ENCODE assay signal across 12 mouse cellular contexts in the genomic region with DNA sequence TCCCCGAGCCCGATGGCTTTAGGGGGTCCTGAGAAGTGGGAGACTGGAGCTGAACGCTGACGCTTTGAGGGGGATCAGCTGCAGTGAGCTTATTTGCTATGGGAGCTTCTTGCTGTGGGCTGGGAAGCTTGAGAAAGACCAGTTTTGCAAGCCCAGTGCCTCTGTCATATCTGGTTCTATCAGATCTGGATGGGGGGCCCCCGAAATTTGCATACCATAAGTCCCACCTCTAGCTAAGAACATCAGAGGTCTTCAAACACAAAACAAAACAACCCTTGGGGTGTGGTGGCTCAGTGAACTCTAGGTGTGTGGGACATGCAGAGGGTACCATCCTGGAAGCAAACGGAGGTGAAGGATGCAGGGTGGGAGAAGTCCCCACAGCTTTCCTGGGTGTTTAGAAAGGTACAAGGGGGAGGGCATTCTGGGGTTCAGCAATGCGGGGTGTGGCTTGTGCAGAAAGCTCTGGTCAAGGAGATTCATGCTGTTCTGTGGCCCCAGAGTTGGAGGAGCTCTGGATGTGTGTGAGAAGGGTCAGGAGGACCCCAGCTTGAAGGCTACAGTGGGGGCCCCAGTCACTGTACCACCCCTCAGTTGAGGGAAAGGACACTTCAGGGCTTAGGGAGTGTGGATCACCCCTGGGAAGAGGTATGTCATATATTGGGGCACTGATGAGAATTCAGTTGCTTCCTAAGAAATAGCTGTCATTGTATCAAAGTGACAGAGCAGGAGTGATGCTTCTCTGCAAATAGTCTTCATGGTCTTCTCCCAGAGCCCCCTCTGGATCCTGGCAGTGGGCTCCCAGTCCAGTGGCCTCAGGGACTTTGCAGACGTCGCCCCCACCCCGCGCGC.
DNase-seq lines count a peak whose midpoint lies in the region; ATAC-seq and TF ChIP-seq lines count a peak whose summit lies in the region.
"Had no signal": no experiment of that assay in that cellular context is flagged by ENCODE, and none has a peak within 500 bp of the region (broad histone marks: within the 10 kb centered on the region; RNA-seq: fewer than 3 reads in every experiment).

No protein-coding gene starts in this region.

- in situ Hi-C loops in ES-E14 (cut with MboI; ENCODE audit: low sequenced_read_pairs in 2 of 2, unreplicated experiment in 2 of 2) = no loop called here

- H3K9me3 ChIP-seq in kidney, embryonic 15.5 days (replicated peaks) = no peaks in the 10 kb centered on the region
- H3K9me3 ChIP-seq in ES-E14 (ENCODE audit: control insufficient read depth, insufficient read depth, low read depth, low read length) = no peaks in the 10 kb centered on the region
- no peaks in the 10 kb centered on the region for H3K9me3 ChIP-seq in embryonic facial prominence, embryonic 13.5 days
- no peaks in the 10 kb centered on the region for H3K9me3 ChIP-seq in liver, embryonic 14.5 days (ENCODE audit: control insufficient read depth, low read length)
- H3K9me3 ChIP-seq: forebrain, embryonic 12.5 days had no signal

- 39% methylated on average over 12 of the region's 12 CpGs for WGBS in kidney, embryonic 15.5 days
- WGBS in kidney, adult 2 months = 52% methylated on average over 12 of the region's 12 CpGs
- 34% methylated on average over 12 of the region's 12 CpGs for WGBS in embryonic facial prominence, embryonic 13.5 days
- WGBS in liver, embryonic 14.5 days (ENCODE audit: insufficient replicate concordance) = 22% methylated on average over 12 of the region's 12 CpGs

- TF ChIP-seq POLR2A in kidney, adult 2 months (IDR thresholded peaks at IDR 0.05; ENCODE audit: low read depth, low read length) = no peak

- H3K27ac ChIP-seq in kidney, embryonic 15.5 days = no peak overlapping the region
- no peak overlapping the region for H3K27ac ChIP-seq in kidney, adult 2 months (ENCODE audit: insufficient read depth, low read depth, low read length)
- no peak overlapping the region for H3K27ac ChIP-seq in ES-E14 (ENCODE audit: insufficient read depth, low read depth, low read length, poor library complexity, severe bottlenecking)
- H3K27ac ChIP-seq in embryonic facial prominence, embryonic 13.5 days = no peak overlapping the region
- H3K27ac ChIP-seq in liver, embryonic 14.5 days = no peak overlapping the region
- H3K27ac ChIP-seq: forebrain, embryonic 12.5 days had no signal

- H3K4me1 ChIP-seq in kidney, embryonic 15.5 days = peaks cover 7% of the 10 kb centered on the region; the same call in 1 of the 2 replicates
- H3K4me1 ChIP-seq in kidney, adult 2 months (ENCODE audit: control insufficient read depth, insufficient read depth, low read length) = no peaks in the 10 kb centered on the region
- peaks cover 12 to 31% of the 10 kb centered on the region in 2 experiments for H3K4me1 ChIP-seq in ES-E14 (ENCODE audit: control insufficient read depth in 2 of 2, insufficient read depth in 2 of 2, low read length in 2 of 2, poor library complexity in 1 of 2)
- H3K4me1 ChIP-seq in embryonic facial prominence, embryonic 13.5 days = peaks cover 3% of the 10 kb centered on the region; the same call in 1 of the 2 replicates
- H3K4me1 ChIP-seq in liver, embryonic 14.5 days (replicated peaks; ENCODE audit: control insufficient read depth in 2 of 2, insufficient read depth in 2 of 2, low read length in 1 of 2) = peaks cover 6 to 17% of the 10 kb centered on the region in 2 experiments; a peak in 3 of 4 replicates
- H3K4me1 ChIP-seq: forebrain, embryonic 12.5 days had no signal

- H3K9ac ChIP-seq in kidney, embryonic 15.5 days = no peak overlapping the region
- H3K9ac ChIP-seq in ES-E14 (ENCODE audit: insufficient read depth, low read depth, low read length, poor library complexity, severe bottlenecking) = 0 out of 2 replicates have a peak overlapping the region, but pooled peaks have one; percentile 9
- no peak overlapping the region for H3K9ac ChIP-seq in embryonic facial prominence, embryonic 13.5 days
- H3K9ac ChIP-seq in liver, embryonic 14.5 days (replicated peaks) = peak overlapping the region; percentile 46; the same call in 1 of the 2 replicates
- H3K9ac ChIP-seq: forebrain, embryonic 12.5 days had no signal

- H3K27me3 ChIP-seq in kidney, embryonic 15.5 days = peaks cover 26% of the 10 kb centered on the region
- H3K27me3 ChIP-seq in kidney, adult 2 months (replicated peaks; ENCODE audit: control insufficient read depth, insufficient read depth, low read length) = no peaks in the 10 kb centered on the region
- H3K27me3 ChIP-seq in embryonic facial prominence, embryonic 13.5 days = peaks cover 26% of the 10 kb centered on the region
- no peaks in the 10 kb centered on the region for H3K27me3 ChIP-seq in liver, embryonic 14.5 days (ENCODE audit: control insufficient read depth, insufficient read depth, low read length)

- TF ChIP-seq EP300 in liver, embryonic 14.5 days (IDR thresholded peaks at IDR 0.05; ENCODE audit: low read depth) = no peak

- no peak for TF ChIP-seq CTCF in kidney, adult 2 months (conservative IDR thresholded peaks at IDR 0.05; ENCODE audit: insufficient read depth, insufficient read length, low read depth, low read length)
- TF ChIP-seq CTCF in liver, embryonic 14.5 days (IDR thresholded peaks at IDR 0.05; ENCODE audit: low read depth) = no peak

- no peak for ATAC-seq in kidney, embryonic 15.5 days (replicated peaks; ENCODE audit: low FRiP score)
- ATAC-seq in embryonic facial prominence, embryonic 13.5 days (ENCODE audit: insufficient number of reproducible peaks, insufficient read depth, low FRiP score, low TSS enrichment, low read depth) = no peak
- ATAC-seq in liver, embryonic 14.5 days (ENCODE audit: insufficient read depth) = peak; percentile 42

- H3K36me3 ChIP-seq in kidney, embryonic 15.5 days = no peaks in the 10 kb centered on the region
- H3K36me3 ChIP-seq in kidney, adult 2 months (ENCODE audit: control insufficient read depth, insufficient read depth, low read length) = no peaks in the 10 kb centered on the region
- no peaks in the 10 kb centered on the region for H3K36me3 ChIP-seq in ES-E14 (ENCODE audit: control insufficient read depth, insufficient read depth, low read length, poor library complexity, severe bottlenecking)
- H3K36me3 ChIP-seq in embryonic facial prominence, embryonic 13.5 days = no peaks in the 10 kb centered on the region
- H3K36me3 ChIP-seq in liver, embryonic 14.5 days (replicated peaks; ENCODE audit: control insufficient read depth, insufficient read depth, low read depth) = no peaks in the 10 kb centered on the region

- no peak for DNase-seq in kidney, adult 2 months
- no peak for DNase-seq in ES-E14 (ENCODE audit: low read depth, low spot score)
- no peak for DNase-seq in liver, embryonic 14.5 days (ENCODE audit: low read depth in 3 of 3, low spot score in 3 of 3)
- DNase-seq in adrenal gland, postnatal 36 days = no peak
- no peak for DNase-seq in cerebellum, adult 8-10 months
- no peak for DNase-seq in thymus, postnatal 25 days
- DNase-seq: adrenal gland, postnatal 14 days; cerebellum, postnatal 25 days; kidney, postnatal 14 days had no signal

- peak overlapping the region; percentile 18 for H3K4me3 ChIP-seq in kidney, embryonic 15.5 days (replicated peaks)
- H3K4me3 ChIP-seq in kidney, adult 2 months (ENCODE audit: insufficient read depth, low read depth, low read length) = no peak overlapping the region
- peak overlapping the region; percentile 8 to 24; a peak in 2 of 4 replicates for H3K4me3 ChIP-seq in ES-E14 (ENCODE audit: insufficient read depth in 1 of 2, low read depth in 1 of 2, low read length in 2 of 2, poor library complexity in 1 of 2, severe bottlenecking in 1 of 2)
- 0 out of 2 replicates have a peak overlapping the region, but pooled peaks have one; percentile 12 for H3K4me3 ChIP-seq in embryonic facial prominence, embryonic 13.5 days
- H3K4me3 ChIP-seq in liver, embryonic 14.5 days (ENCODE audit: insufficient read depth in 1 of 2, low read depth in 2 of 2, low read length in 2 of 2) = peak overlapping the region; percentile 53 to 66; a peak in 3 of 4 replicates
- H3K4me3 ChIP-seq: forebrain, embryonic 12.5 days had no signal

- peak overlapping the region; percentile 47 for H3K4me2 ChIP-seq in kidney, embryonic 15.5 days
- peak overlapping the region; percentile 37 for H3K4me2 ChIP-seq in embryonic facial prominence, embryonic 13.5 days
- peak overlapping the region; percentile 74 for H3K4me2 ChIP-seq in liver, embryonic 14.5 days (ENCODE audit: low read depth)

TF ChIP-seq in ES-E14, 5 proteins besides CTCF, POLR2A, EP300 and RAD21:
- no peak for TF ChIP-seq ZC3H11A (IDR thresholded peaks at IDR 0.05; ENCODE audit: borderline replicate concordance, low read depth, low read length)
- TF ChIP-seq MAFK (IDR thresholded peaks at IDR 0.05; ENCODE audit: insufficient read depth, low read depth, low read length) = no peak
- no peak for TF ChIP-seq HCFC1 (IDR thresholded peaks at IDR 0.05; ENCODE audit: borderline replicate concordance, insufficient read depth, low read length)
- TF ChIP-seq CHD2 (IDR thresholded peaks at IDR 0.05; ENCODE audit: low read depth, low read length) = no peak
- TF ChIP-seq ZNF384 (IDR thresholded peaks at IDR 0.05; ENCODE audit: low read depth, low read length) = no peak

Comparison
In these comparisons a context has a peak if more than half of its experiments do, and no peak if none do; other contexts are left out.
1. H3K9ac ChIP-seq: peak in ES-E14 (single experiment) and liver, embryonic 14.5 days (single experiment); none in kidney, embryonic 15.5 days (single experiment) and embryonic facial prominence, embryonic 13.5 days (single experiment).
2. Peak in every context shown above with its lines, with median percentiles within 50 percentile points of each other: H3K4me2 ChIP-seq.